In genomic region chr9:103563864-103564610, GRCm38 (mm10) we compare ENCODE assay signal across 8 mouse cellular contexts.
DNase-seq lines count a peak whose midpoint lies in the region; ATAC-seq lines count a peak whose summit lies in the region.

No protein-coding gene starts in this region.

- H3K4me3 ChIP-seq in hindbrain, embryonic 12.5 days, result no peak overlapping the region
- no peak overlapping the region for H3K4me3 ChIP-seq in limb, embryonic 13.5 days

- no peaks in the 10 kb centered on the region for H3K36me3 ChIP-seq in hindbrain, embryonic 12.5 days
- no peaks in the 10 kb centered on the region for H3K36me3 ChIP-seq in limb, embryonic 13.5 days

- ATAC-seq in hindbrain, embryonic 12.5 days (ENCODE audit: low FRiP score), result peak; percentile 78
- peak; percentile 24; the same call in 1 of the 2 replicates for ATAC-seq in limb, embryonic 13.5 days (ENCODE audit: low FRiP score, low read depth)

- DNase-seq in layer of hippocampus, adult 9-11 months, result peak; percentile 63
- no peak for DNase-seq in layer of hippocampus, adult 9-10 months (ENCODE audit: low spot score)
- DNase-seq in NIH3T3 (ENCODE audit: low read depth), result peak; percentile 60
- DNase-seq in cerebellum, adult 9-11 months, result peak; percentile 72
- peak; percentile 88 for DNase-seq in retina, embryonic 14.5 days (ENCODE audit: low spot score)
- no peak for DNase-seq in left cerebral cortex, adult 8-10 months (ENCODE audit: low spot score in 2 of 2)

- H3K27me3 ChIP-seq in hindbrain, embryonic 12.5 days, result peaks cover 5% of the 10 kb centered on the region; the same call in 1 of the 2 replicates
- no peaks in the 10 kb centered on the region for H3K27me3 ChIP-seq in limb, embryonic 13.5 days

- H3K9ac ChIP-seq in hindbrain, embryonic 12.5 days, result no peak overlapping the region
- H3K9ac ChIP-seq in limb, embryonic 13.5 days, result no peak overlapping the region

- H3K27ac ChIP-seq in hindbrain, embryonic 12.5 days, result peak overlapping the region; percentile 49
- H3K27ac ChIP-seq in limb, embryonic 13.5 days, result no peak overlapping the region

- H3K4me1 ChIP-seq in hindbrain, embryonic 12.5 days, result peaks cover 29% of the 10 kb centered on the region
- H3K4me1 ChIP-seq in limb, embryonic 13.5 days, result peaks cover 16% of the 10 kb centered on the region

- 25% methylated on average over 10 of the region's 10 CpGs for WGBS in hindbrain, embryonic 12.5 days
- 39% methylated on average over 10 of the region's 10 CpGs for WGBS in limb, embryonic 13.5 days

- no peaks in the 10 kb centered on the region for H3K9me3 ChIP-seq in hindbrain, embryonic 12.5 days (replicated peaks)
- 0 out of 2 replicates have a peak, but pooled peaks cover 5% of the 10 kb centered on the region for H3K9me3 ChIP-seq in limb, embryonic 13.5 days

- H3K4me2 ChIP-seq in hindbrain, embryonic 12.5 days (replicated peaks), result no peak overlapping the region
- H3K4me2 ChIP-seq in limb, embryonic 13.5 days (replicated peaks), result no peak overlapping the region

Comparison
In these comparisons a context has a peak if more than half of its experiments do, and no peak if none do; other contexts are left out.
1. DNase-seq: peak in layer of hippocampus, adult 9-11 months (single experiment), NIH3T3 (single experiment), cerebellum, adult 9-11 months (single experiment) and retina, embryonic 14.5 days (single experiment); none in layer of hippocampus, adult 9-10 months (single experiment) and left cerebral cortex, adult 8-10 months (0 of 2).